Mouse (Mus musculus): ENCODE data around the gene Fbln5.

Fbln5 gene

GRCm38 (mm10) chr12:101759440-101760045, 59.3 kb downstream of the Fbln5 start:
- no peak for DNase-seq

- DNase-seq = no peak
These were observed 60.2 kb downstream of the Fbln5 start for GRCm38 (mm10) chr12:101758698-101759097.

DNA sequence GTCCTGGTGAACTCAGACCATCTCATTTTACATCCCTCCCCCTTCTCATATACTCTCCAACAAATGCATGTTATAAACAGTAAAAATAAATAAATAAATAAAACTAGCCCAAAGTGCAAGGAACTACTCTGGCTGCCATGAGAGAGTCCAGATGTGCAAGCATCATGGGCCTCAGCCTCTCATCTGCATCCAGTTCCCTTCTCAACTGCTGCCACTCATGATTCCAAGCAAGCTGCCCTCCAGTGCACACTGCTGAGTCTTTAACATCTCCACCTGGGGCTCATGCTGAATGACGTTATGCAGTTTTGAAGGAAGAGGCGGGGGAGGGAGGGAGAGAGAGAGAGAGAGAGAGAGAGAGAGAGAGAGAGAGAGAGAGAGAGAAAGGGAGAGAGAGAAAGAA, 76.5 kb downstream of the Fbln5 start:
- no peak for DNase-seq

GRCm38 (mm10) chr12:101740486-101740885, 78.4 kb downstream of the Fbln5 start:
- DNase-seq = no peak

DNA sequence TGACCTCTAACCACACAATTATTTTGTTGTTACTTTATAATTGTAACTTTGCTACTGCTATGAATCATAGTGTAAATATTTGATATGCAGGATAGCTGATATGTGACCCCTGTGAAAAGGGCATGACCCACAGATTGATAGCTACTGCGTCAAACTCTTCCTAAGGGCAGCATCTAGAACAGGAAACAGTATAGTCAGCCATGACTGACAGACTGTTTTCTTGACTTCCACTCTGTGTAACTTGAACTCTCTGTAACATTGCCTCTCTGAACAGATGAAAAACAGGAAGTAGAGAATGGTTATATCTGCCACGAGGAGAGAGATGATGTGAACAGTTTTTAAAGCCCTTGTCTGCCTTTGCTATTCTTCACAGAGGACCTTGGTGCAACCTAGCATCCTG, 78.8 kb downstream of the Fbln5 start:
- no peak for DNase-seq

DNA sequence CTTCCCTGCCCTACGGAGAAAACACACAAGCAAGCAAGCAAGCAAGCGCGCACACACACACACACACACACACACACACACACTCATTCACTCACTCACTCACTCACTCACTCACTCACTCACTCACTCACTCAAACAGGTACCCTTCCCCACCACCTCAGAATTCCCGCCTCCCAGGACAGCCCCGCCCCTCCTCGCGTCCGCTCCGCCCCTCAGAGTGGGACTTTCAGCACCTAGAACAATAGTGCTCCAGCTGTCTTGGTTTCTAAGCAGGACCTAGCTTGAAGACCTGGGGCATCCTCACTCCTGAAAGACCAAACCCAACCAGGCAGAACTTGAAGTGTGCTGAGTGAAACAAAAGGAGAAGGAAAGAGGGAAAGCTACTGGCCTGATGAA, 100.1 kb downstream of the Fbln5 start:
- DNase-seq = peak in 1 of 2 experiments; percentile 5

GRCm38 (mm10) chr12:101718054-101718754, 100.7 kb downstream of the Fbln5 start, which contains the start of gene Tc2n:
TSS of gene Tc2n (minus strand) at chr12:101718523.
- DNase-seq = peak; percentile 56 to 69

DNA sequence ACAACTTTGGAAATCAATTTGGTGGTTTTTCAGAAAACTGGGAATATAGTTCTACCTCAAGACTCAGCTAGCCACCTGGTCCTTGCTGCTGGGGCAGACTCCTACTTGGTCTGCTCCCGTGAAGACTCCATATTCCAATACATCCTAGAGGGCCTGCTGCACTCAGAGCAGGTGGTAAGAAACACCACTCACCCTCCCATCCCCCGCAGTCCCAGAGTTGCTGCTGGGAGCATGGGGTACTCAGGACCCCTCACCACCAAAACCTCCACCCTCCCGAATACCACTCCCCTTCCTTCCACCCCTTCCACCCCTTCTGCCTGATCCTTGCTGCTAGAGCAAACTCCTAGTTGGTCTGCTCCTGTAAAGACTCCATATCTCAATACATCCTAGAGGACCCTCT, 119.7 kb downstream of the Fbln5 start:
- no peak for DNase-seq
